In the genomic region with DNA sequence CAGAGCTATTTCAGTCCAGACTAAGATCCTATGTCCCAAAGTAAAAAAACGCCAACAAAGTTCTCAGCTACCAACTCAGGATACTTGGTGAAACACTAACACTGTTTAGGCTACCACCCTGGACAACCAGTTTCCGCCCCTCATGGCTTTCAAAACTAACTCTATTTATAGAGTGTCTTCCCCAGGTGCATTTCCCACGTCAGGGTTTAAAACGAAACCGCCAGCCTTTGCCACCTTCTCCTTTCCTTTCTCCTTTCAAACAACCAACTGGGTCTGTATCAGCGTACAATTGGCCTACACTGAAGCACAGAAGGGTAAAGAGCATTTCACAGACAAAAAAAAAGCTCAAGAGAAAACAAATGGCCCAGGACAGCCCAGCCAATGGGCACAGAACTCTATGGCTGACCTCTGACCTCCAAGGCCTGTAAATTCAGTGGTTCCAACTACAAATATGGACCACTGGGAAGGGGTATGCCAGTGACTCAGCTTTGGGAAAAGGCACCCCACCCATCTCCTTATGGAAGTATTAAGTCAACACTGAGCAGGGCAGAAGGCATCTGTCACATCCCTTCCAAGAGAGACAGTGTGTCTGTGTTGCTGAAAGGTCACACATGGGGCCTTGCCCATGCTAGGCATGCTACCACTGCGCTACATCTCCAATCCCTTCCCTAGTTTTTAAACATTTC, we compare ENCODE assay signal across 8 mouse cellular contexts. TPM values are rescaled to one million over a fixed set of nuclear protein-coding genes. Genes with fewer than 3 reads are reported as not detected.
DNase-seq lines count a peak whose midpoint lies in the region; ATAC-seq and TF ChIP-seq lines count a peak whose summit lies in the region.

No protein-coding gene starts in this region.

- peak overlapping the region; percentile 0; the same call in 1 of the 2 replicates for H3K9ac ChIP-seq in heart, adult 2 months (ENCODE audit: low read depth, low read length)
- H3K9ac ChIP-seq in hindbrain, embryonic 16.5 days (ENCODE audit: low read depth, low read length): no peak overlapping the region
- H3K9ac ChIP-seq in midbrain, embryonic 13.5 days (replicated peaks): peak overlapping the region; percentile 91; the same call in 1 of the 2 replicates

- H3K27me3 ChIP-seq in heart, adult 2 months (ENCODE audit: control insufficient read depth, insufficient read depth, low read length): no peaks in the 10 kb centered on the region
- H3K27me3 ChIP-seq in hindbrain, embryonic 16.5 days (replicated peaks; ENCODE audit: control insufficient read depth, insufficient read depth, low read length): no peaks in the 10 kb centered on the region
- H3K27me3 ChIP-seq in midbrain, embryonic 13.5 days: peaks cover 16% of the 10 kb centered on the region

- no peaks in the 10 kb centered on the region for H3K9me3 ChIP-seq in hindbrain, embryonic 16.5 days (ENCODE audit: control insufficient read depth, low read length)
- H3K9me3 ChIP-seq in midbrain, embryonic 13.5 days: no peaks in the 10 kb centered on the region

- H3K79me2 ChIP-seq in heart, adult 2 months (replicated peaks; ENCODE audit: control insufficient read depth, insufficient read depth, low read length): peaks cover 5% of the 10 kb centered on the region; the same call in 1 of the 2 replicates

- no peak for ATAC-seq in hindbrain, embryonic 16.5 days
- ATAC-seq in midbrain, embryonic 13.5 days: no peak
- ATAC-seq in granulocyte monocyte progenitor cell, adult 5-6 weeks (replicated peaks; ENCODE audit: poor library complexity, severe bottlenecking): no peak

- TF ChIP-seq EP300 in heart, adult 2 months (IDR thresholded peaks at IDR 0.05; ENCODE audit: insufficient read depth, low read depth, low read length): no peak

- peaks cover 26% of the 10 kb centered on the region for H3K4me1 ChIP-seq in heart, adult 2 months (ENCODE audit: control insufficient read depth, insufficient read depth, low read length)
- H3K4me1 ChIP-seq in bone marrow, adult 2 months (ENCODE audit: control insufficient read depth, insufficient read depth, low read length): peaks cover 4% of the 10 kb centered on the region; the same call in 1 of the 2 replicates
- H3K4me1 ChIP-seq in hindbrain, embryonic 16.5 days (ENCODE audit: control insufficient read depth, insufficient read depth, low read depth, low read length): peaks cover 28% of the 10 kb centered on the region
- H3K4me1 ChIP-seq in midbrain, embryonic 13.5 days (replicated peaks): peaks cover 65% of the 10 kb centered on the region

- no peak for TF ChIP-seq CTCF in heart, adult 2 months (IDR thresholded peaks at IDR 0.05)
- no peak for TF ChIP-seq CTCF in bone marrow, adult 2 months (IDR thresholded peaks at IDR 0.05; ENCODE audit: control insufficient read depth, insufficient read depth, low read length)

- DNase-seq in heart, adult 2 months: peak in 1 of 2 experiments; percentile 41
- no peak for DNase-seq in heart, adult 8-10 months (ENCODE audit: low spot score)
- no peak for DNase-seq in cerebellum, postnatal 14 days
- DNase-seq in ovary, postnatal 36 days (ENCODE audit: low spot score): no peak

- peak overlapping the region; percentile 94 for H3K4me3 ChIP-seq in heart, adult 2 months
- H3K4me3 ChIP-seq in bone marrow, adult 2 months (replicated peaks; ENCODE audit: control insufficient read depth, low read depth, low read length): peak overlapping the region; percentile 23
- H3K4me3 ChIP-seq in hindbrain, embryonic 16.5 days (ENCODE audit: low read length): no peak overlapping the region
- H3K4me3 ChIP-seq in midbrain, embryonic 13.5 days (replicated peaks): peak overlapping the region; percentile 79

- WGBS in heart, adult 2 months: 19% methylated on average over 7 of the region's 7 CpGs
- WGBS in bone marrow, adult 2 months: 41% methylated on average over 7 of the region's 7 CpGs
- WGBS in hindbrain, embryonic 16.5 days: 67% methylated on average over 7 of the region's 7 CpGs
- WGBS in midbrain, embryonic 13.5 days: 82% methylated on average over 7 of the region's 7 CpGs

- peak overlapping the region; percentile 96 for H3K27ac ChIP-seq in heart, adult 2 months
- H3K27ac ChIP-seq in bone marrow, adult 2 months (ENCODE audit: control insufficient read depth, insufficient read depth, low read depth, low read length, poor library complexity): no peak overlapping the region; the same call in 1 of the 2 replicates
- H3K27ac ChIP-seq in hindbrain, embryonic 16.5 days (ENCODE audit: low read depth, low read length): no peak overlapping the region
- H3K27ac ChIP-seq in midbrain, embryonic 13.5 days: no peak overlapping the region

- peaks cover 35% of the 10 kb centered on the region for H3K36me3 ChIP-seq in heart, adult 2 months (ENCODE audit: control insufficient read depth, insufficient read depth, low read length)
- H3K36me3 ChIP-seq in hindbrain, embryonic 16.5 days (ENCODE audit: control insufficient read depth, insufficient read depth, low read length): no peaks in the 10 kb centered on the region
- no peaks in the 10 kb centered on the region for H3K36me3 ChIP-seq in midbrain, embryonic 13.5 days

- no peak for TF ChIP-seq POLR2A in heart, adult 2 months (IDR thresholded peaks at IDR 0.05; ENCODE audit: insufficient read depth, low read depth, low read length)
- no peak for TF ChIP-seq POLR2A in bone marrow, adult 2 months (IDR thresholded peaks at IDR 0.05; ENCODE audit: borderline replicate concordance, control insufficient read depth, low read depth, low read length)

- peak overlapping the region; percentile 71 for H3K4me2 ChIP-seq in hindbrain, embryonic 16.5 days (ENCODE audit: low read length)
- H3K4me2 ChIP-seq in midbrain, embryonic 13.5 days (replicated peaks): peak overlapping the region; percentile 77

- intact Hi-C loops in heart, adult 2 months (cut with DNase I): loop anchor here (2.0 to 10.0 kb wide), 3 partner anchors 49 to 345 kb away; a partner anchor contains a TSS

RNA-seq across cellular contexts. Expression of a gene that starts 2.8 kb away (rescaled TPM):
- total RNA-seq in heart, adult 2 months (2021): 100 to 1,000 TPM; 248 to 249 TPM
- polyA plus RNA-seq in heart, adult 2 months (2012; rRNA removed): 148 and 227 TPM in 2 replicates
- 100 to 1,000 TPM; 236 to 258 (median 249) TPM for total RNA-seq in heart, adult 8-10 months (2022)
- polyA plus RNA-seq in bone marrow, adult 2 months (2011; ENCODE audit: insufficient read depth, insufficient read length, low replicate concordance, missing spikeins): 34.8 and 42.2 TPM in 2 replicates
- 56.1 and 71.0 TPM in 2 replicates for polyA plus RNA-seq in hindbrain, embryonic 16.5 days (2015; fragmentation: Nextera tagmentation; extraction: Ambion mirVana)
- polyA plus RNA-seq in midbrain, embryonic 13.5 days (2015; fragmentation: Nextera tagmentation; extraction: Ambion mirVana): 95.1 and 108 TPM in 2 replicates
- 22.3 and 25.8 TPM in 2 replicates for total RNA-seq in granulocyte monocyte progenitor cell, adult 5-6 weeks (2014; fragmentation: Nextera tagmentation)
- total RNA-seq in granulocyte monocyte progenitor cell, adult 5-6 weeks (2017): 28.2 and 28.9 TPM in 2 replicates
